Mouse (Mus musculus) liver, embryonic 11.5 days (tissue): ENCODE measurements around the gene Mier2. TPM values are rescaled to one million over a fixed set of nuclear protein-coding genes. Genes with fewer than 3 reads are reported as not detected.
A peak's percentile ranks its signal among the peaks of the same experiment; 100 is the strongest.

ENCODE experiments used
- ATAC-seq: fragments of 200-750 bp; cut with Nextera tagmentation; replicated peaks from 2 replicates; pipeline ENCODE4 v1.8.0; 2017; ENCODE audit warnings: moderate number of reproducible peaks, mild to moderate bottlenecking, moderate TSS enrichment, moderate library complexity; ENCODE audit not compliant: low FRiP score
- DNase-seq: peaks from one replicate; pipeline ENCODE4 v3.0.0-alpha.2; 2017; ENCODE audit warnings: low spot score
- H3K27ac ChIP-seq: fragments of 300-500 bp; sonication (generic); 2 replicates; pipeline ENCODE4 v1.5.1; 2014; ENCODE audit warnings: mild to moderate bottlenecking, low read depth, low read length, control low read depth
- H3K27me3 ChIP-seq: fragments of 300-500 bp; sonication (generic); replicated peaks from 2 replicates; pipeline ENCODE4 v1.6.1; 2014; ENCODE audit warnings: low read length, mixed read lengths; ENCODE audit not compliant: control insufficient read depth, insufficient read depth
- H3K36me3 ChIP-seq: fragments of 300-500 bp; sonication (generic); 2 replicates; pipeline ENCODE4 v1.6.1; 2014; ENCODE audit warnings: mild to moderate bottlenecking, low read length, moderate library complexity, mixed read lengths; ENCODE audit not compliant: control insufficient read depth, insufficient read depth
- H3K4me1 ChIP-seq: fragments of 300-500 bp; sonication (generic); replicated peaks from 2 replicates; pipeline ENCODE4 v1.6.1; 2014; ENCODE audit warnings: low read length, mixed read lengths; ENCODE audit not compliant: control insufficient read depth, insufficient read depth
- H3K4me2 ChIP-seq: fragments of 300-500 bp; sonication (generic); 2 replicates; pipeline ENCODE4 v1.6.1; 2014; ENCODE audit warnings: mild to moderate bottlenecking, control low read depth, moderate library complexity
- H3K4me3 ChIP-seq: fragments of 300-500 bp; sonication (generic); 2 replicates; pipeline ENCODE4 v1.5.1; 2014; ENCODE audit warnings: low read depth, low read length, control low read depth
- H3K9ac ChIP-seq: fragments of 300-500 bp; sonication (generic); 2 replicates; pipeline ENCODE4 v1.6.1; 2014; ENCODE audit warnings: low read depth, low read length, control low read depth
- H3K9me3 ChIP-seq: fragments of 300-500 bp; sonication (generic); 2 replicates; pipeline ENCODE4 v1.6.1; 2016; ENCODE audit warnings: low read length, inconsistent platforms, mixed read lengths; ENCODE audit not compliant: control insufficient read depth
- WGBS: fragments of 180-500 bp; shearing (Covaris S2); extraction: QIAGEN DNeasy Blood & Tissue Kit; methylation state at CpG from one replicate; pipeline ENCODE4 v1.1.7; 2014; 5-methylcytosine and 5-hydroxymethylcytosine counted together
- polyA plus RNA-seq: library from polyadenylated mRNA; unstranded; fragments of >200 nt; fragmentation: Nextera tagmentation; extraction: Ambion mirVana; gene quantifications from 2 replicates; pipeline ENCODE4 v1.2.1, GENCODE M21; 2014

The Mier2 gene
- polyA plus RNA-seq, 1 experiment from 2014 or later = 33.1 TPM

GRCm38 (mm10) chr10:79579781-79580180 lies 24.8 kb upstream of the Mier2 start:
- WGBS = 74% methylated on average over 12 of the region's 12 CpGs
- Histone ChIP-seq H3K4me3 (no peak overlapping the region), H3K4me2 (no peak overlapping the region), H3K9me3 (no peaks in the 10 kb centered on the region), H3K9ac (no peak overlapping the region), H3K27me3 (no peaks in the 10 kb centered on the region), H3K27ac (no peak overlapping the region), H3K4me1 (no peaks in the 10 kb centered on the region), H3K36me3 (no peaks in the 10 kb centered on the region)
- no peak for DNase-seq
- no peak for ATAC-seq

- 67% methylated on average over 7 of the region's 7 CpGs for WGBS
- Histone ChIP-seq H3K27ac (no peak overlapping the region), H3K27me3 (no peaks in the 10 kb centered on the region), H3K36me3 (no peaks in the 10 kb centered on the region), H3K4me3 (no peak overlapping the region), H3K4me2 (no peak overlapping the region), H3K9ac (no peak overlapping the region), H3K9me3 (no peaks in the 10 kb centered on the region), H3K4me1 (no peaks in the 10 kb centered on the region)
- ATAC-seq = no peak
- no peak for DNase-seq
Measured at GRCm38 (mm10) chr10:79578891-79579290, 23.9 kb upstream of the Mier2 start.

GRCm38 (mm10) chr10:79578276-79578675 lies 23.3 kb upstream of the Mier2 start:
- Histone ChIP-seq H3K27me3 (no peaks in the 10 kb centered on the region), H3K9ac (no peak overlapping the region), H3K4me2 (no peak overlapping the region), H3K4me3 (no peak overlapping the region), H3K4me1 (no peaks in the 10 kb centered on the region), H3K27ac (no peak overlapping the region), H3K36me3 (no peaks in the 10 kb centered on the region), H3K9me3 (no peaks in the 10 kb centered on the region)
- ATAC-seq (no peak), DNase-seq (no peak)
- WGBS = 69% methylated on average over 9 of the region's 9 CpGs

GRCm38 (mm10) chr10:79577376-79577775 lies 22.4 kb upstream of the Mier2 start:
- ATAC-seq (no peak), DNase-seq (no peak)
- H3K4me2 ChIP-seq = no peak overlapping the region
- H3K9ac ChIP-seq = no peak overlapping the region
- H3K9me3 ChIP-seq = no peaks in the 10 kb centered on the region
- WGBS = 62% methylated on average over 4 of the region's 4 CpGs
- no peak overlapping the region for H3K27ac ChIP-seq
- no peaks in the 10 kb centered on the region for H3K27me3 ChIP-seq
- no peaks in the 10 kb centered on the region for H3K36me3 ChIP-seq
- H3K4me1 ChIP-seq = no peaks in the 10 kb centered on the region
- no peak overlapping the region for H3K4me3 ChIP-seq

- WGBS = 72% methylated on average over 6 of the region's 6 CpGs
- DNase-seq = peak; percentile 26
- H3K4me3 ChIP-seq = no peak overlapping the region
- no peak overlapping the region for H3K27ac ChIP-seq
- H3K36me3 ChIP-seq = no peaks in the 10 kb centered on the region
- H3K4me1 ChIP-seq = no peaks in the 10 kb centered on the region
- ATAC-seq = no peak
- H3K4me2 ChIP-seq = no peak overlapping the region
- no peaks in the 10 kb centered on the region for H3K9me3 ChIP-seq
- H3K9ac ChIP-seq = no peak overlapping the region
- no peaks in the 10 kb centered on the region for H3K27me3 ChIP-seq
Measured at GRCm38 (mm10) chr10:79575754-79576153, 20.8 kb upstream of the Mier2 start.

GRCm38 (mm10) chr10:79574796-79575195 lies 19.8 kb upstream of the Mier2 start:
- H3K4me3 ChIP-seq = no peak overlapping the region
- no peak overlapping the region for H3K4me2 ChIP-seq
- H3K4me1 ChIP-seq = no peaks in the 10 kb centered on the region
- DNase-seq (no peak), ATAC-seq (no peak)
- WGBS = 86% methylated on average over 6 of the region's 6 CpGs
- H3K27ac ChIP-seq = no peak overlapping the region
- no peak overlapping the region for H3K9ac ChIP-seq
- H3K9me3 ChIP-seq = no peaks in the 10 kb centered on the region
- no peaks in the 10 kb centered on the region for H3K27me3 ChIP-seq
- no peaks in the 10 kb centered on the region for H3K36me3 ChIP-seq

GRCm38 (mm10) chr10:79574350-79574749 lies 19.4 kb upstream of the Mier2 start:
- H3K9ac ChIP-seq = no peak overlapping the region
- H3K27ac ChIP-seq = no peak overlapping the region
- no peaks in the 10 kb centered on the region for H3K4me1 ChIP-seq
- no peaks in the 10 kb centered on the region for H3K27me3 ChIP-seq
- H3K4me2 ChIP-seq = no peak overlapping the region
- ATAC-seq (no peak), DNase-seq (no peak)
- H3K4me3 ChIP-seq = no peak overlapping the region
- no peaks in the 10 kb centered on the region for H3K9me3 ChIP-seq
- no peaks in the 10 kb centered on the region for H3K36me3 ChIP-seq
- 74% methylated on average over 8 of the region's 8 CpGs for WGBS

- no peak overlapping the region for H3K4me2 ChIP-seq
- no peaks in the 10 kb centered on the region for H3K27me3 ChIP-seq
- no peak overlapping the region for H3K4me3 ChIP-seq
- WGBS = 85% methylated on average over 6 of the region's 6 CpGs
- H3K27ac ChIP-seq = no peak overlapping the region
- DNase-seq (peak; percentile 28), ATAC-seq (no peak)
- no peak overlapping the region for H3K9ac ChIP-seq
- H3K4me1 ChIP-seq = no peaks in the 10 kb centered on the region
- H3K9me3 ChIP-seq = no peaks in the 10 kb centered on the region
- H3K36me3 ChIP-seq = no peaks in the 10 kb centered on the region
Measured at GRCm38 (mm10) chr10:79573611-79574010, 18.6 kb upstream of the Mier2 start.

GRCm38 (mm10) chr10:79571314-79571713 lies 16.3 kb upstream of the Mier2 start:
- Histone ChIP-seq H3K9ac (no peak overlapping the region), H3K27me3 (no peaks in the 10 kb centered on the region), H3K4me1 (no peaks in the 10 kb centered on the region), H3K27ac (no peak overlapping the region), H3K9me3 (no peaks in the 10 kb centered on the region), H3K4me2 (no peak overlapping the region), H3K4me3 (no peak overlapping the region), H3K36me3 (no peaks in the 10 kb centered on the region)
- WGBS = 90% methylated on average over 2 of the region's 2 CpGs
- ATAC-seq = no peak
- DNase-seq = peak; percentile 9
